Mouse (Mus musculus): ENCODE measurements around the gene Slc17a1. TPM values are rescaled to one million over a fixed set of nuclear protein-coding genes. Genes with fewer than 3 reads are reported as not detected.

Slc17a1 gene
- total and polyA plus RNA-seq, 3 experiments = not detected

GRCm38 (mm10) chr13:23933421-23934210, 66.1 kb downstream of the Slc17a1 start, which contains the start of gene Hist1h2ba:
Gene Hist1h2ba (minus strand): TSS chr13:23934156.
- in situ Hi-C loops (cut with MboI; ENCODE audit: low pct_ligation_motif_present, low pct_unique_long_range_greater_than_20kb, low sequenced_read_pairs) = no loop called here
- no peak within 1 kb of the TSS for H3K27ac ChIP-seq (ENCODE audit: insufficient read depth, low read depth)
- H3K4me2 ChIP-seq (ENCODE audit: insufficient read depth, low read depth, poor library complexity, severe bottlenecking) = no peak within 1 kb of the TSS
- DNase-seq (ENCODE audit: extremely low read depth) = no peak
- dilution Hi-C loops (cut with MboI; ENCODE audit: extremely low pct_ligation_motif_present, extremely low pct_unique_long_range_greater_than_20kb, low sequenced_read_pairs) = no loop called here
- H3K4me3 ChIP-seq (replicated peaks in 1 of 3; ENCODE audit: low read depth in 2 of 3, low read length in 2 of 3, poor library complexity in 1 of 3) = no peak within 1 kb of the TSS
- TF ChIP-seq ETS1 (conservative IDR thresholded peaks at IDR 0.05; ENCODE audit: low read depth, low read length) = no peak
- TF ChIP-seq MAX (IDR thresholded peaks at IDR 0.05; ENCODE audit: low read length) = no peak
- TF ChIP-seq MYC (IDR thresholded peaks at IDR 0.05; ENCODE audit: low read depth, low read length) = no peak
- TF ChIP-seq JUND (conservative IDR thresholded peaks at IDR 0.05; ENCODE audit: low read depth, low read length) = no peak
- no peak for TF ChIP-seq ZNF384 (IDR thresholded peaks at IDR 0.05; ENCODE audit: low read depth, low read length)
- no peak for TF ChIP-seq ZKSCAN1 (IDR thresholded peaks at IDR 0.05; ENCODE audit: borderline replicate concordance, low read depth, low read length)
- no peak for TF ChIP-seq SIN3A (IDR thresholded peaks at IDR 0.05; ENCODE audit: low read length)
- TF ChIP-seq ZC3H11A (IDR thresholded peaks at IDR 0.05; ENCODE audit: low read depth, low read length) = no peak
- TF ChIP-seq RCOR1 (conservative IDR thresholded peaks at IDR 0.05; ENCODE audit: low read depth, low read length) = no peak
- TF ChIP-seq MAFK (IDR thresholded peaks at IDR 0.05; ENCODE audit: insufficient replicate concordance, low read length) = no peak
- no peak for TF ChIP-seq CHD1 (IDR thresholded peaks at IDR 0.05; ENCODE audit: low read depth, low read length)
- TF ChIP-seq HCFC1 (IDR thresholded peaks at IDR 0.05; ENCODE audit: low read depth, low read length) = no peak
- H3K36me3 ChIP-seq (replicated peaks in 1 of 2; ENCODE audit: control insufficient read depth in 1 of 2, insufficient read depth in 1 of 2, low read length in 1 of 2) = no peaks in the 10 kb centered on the region
- no peaks in the 10 kb centered on the region for H3K9me3 ChIP-seq (replicated peaks; ENCODE audit: low read length)
- no peak within 1 kb of the TSS for H3K9ac ChIP-seq (ENCODE audit: insufficient read depth, low read depth)
- no peaks in the 10 kb centered on the region for H3K79me2 ChIP-seq (replicated peaks; ENCODE audit: control insufficient read depth, extremely low read depth, insufficient read depth, poor library complexity, severe bottlenecking)
- H3K27me3 ChIP-seq (replicated peaks) = no peaks in the 10 kb centered on the region
- peaks cover 0 to 11% of the 10 kb centered on the region in 2 experiments; a peak in 3 of 4 replicates for H3K4me1 ChIP-seq (ENCODE audit: control insufficient read depth in 1 of 2, insufficient read depth in 2 of 2)

GRCm38 (mm10) chr13:23934211-23934520, 66.6 kb downstream of the Slc17a1 start, which contains the start of gene Hist1h2aa:
Gene Hist1h2aa (plus strand): TSS chr13:23934462.
- Histone ChIP-seq H3K4me3 (replicated peaks in 1 of 3; ENCODE audit: low read depth in 2 of 3, low read length in 2 of 3, poor library complexity in 1 of 3) (no peak within 1 kb of the TSS), H3K9me3 (replicated peaks; ENCODE audit: low read length) (no peaks in the 10 kb centered on the region), H3K79me2 (replicated peaks; ENCODE audit: control insufficient read depth, extremely low read depth, insufficient read depth, poor library complexity, severe bottlenecking) (no peaks in the 10 kb centered on the region), H3K4me1 (ENCODE audit: control insufficient read depth in 1 of 2, insufficient read depth in 2 of 2) (peaks cover 0 to 11% of the 10 kb centered on the region in 2 experiments; a peak in 3 of 4 replicates), H3K27ac (ENCODE audit: insufficient read depth, low read depth) (no peak within 1 kb of the TSS), H3K4me2 (ENCODE audit: insufficient read depth, low read depth, poor library complexity, severe bottlenecking) (no peak within 1 kb of the TSS), H3K27me3 (replicated peaks) (no peaks in the 10 kb centered on the region), H3K36me3 (replicated peaks in 1 of 2; ENCODE audit: control insufficient read depth in 1 of 2, insufficient read depth in 1 of 2, low read length in 1 of 2) (no peaks in the 10 kb centered on the region), H3K9ac (ENCODE audit: insufficient read depth, low read depth) (no peak within 1 kb of the TSS)
- no peak for DNase-seq (ENCODE audit: extremely low read depth)
- dilution Hi-C loops (cut with MboI; ENCODE audit: extremely low pct_ligation_motif_present, extremely low pct_unique_long_range_greater_than_20kb, low sequenced_read_pairs) (no loop called here), in situ Hi-C loops (cut with MboI; ENCODE audit: low pct_ligation_motif_present, low pct_unique_long_range_greater_than_20kb, low sequenced_read_pairs) (no loop called here)
- no peak for TF ChIP-seq MAFK (IDR thresholded peaks at IDR 0.05; ENCODE audit: insufficient replicate concordance, low read length)
- no peak for TF ChIP-seq BHLHE40 (IDR thresholded peaks at IDR 0.05; ENCODE audit: low read depth, low read length)
- no peak for TF ChIP-seq GABPA (IDR thresholded peaks at IDR 0.05; ENCODE audit: insufficient replicate concordance, low read depth, low read length)
- no peak for TF ChIP-seq CHD1 (IDR thresholded peaks at IDR 0.05; ENCODE audit: low read depth, low read length)
- TF ChIP-seq ZMIZ1 (IDR thresholded peaks at IDR 0.05; ENCODE audit: low read depth, low read length) = no peak
- no peak for TF ChIP-seq USF1 (IDR thresholded peaks at IDR 0.05; ENCODE audit: low read depth, low read length)
- no peak for TF ChIP-seq MAX (IDR thresholded peaks at IDR 0.05; ENCODE audit: low read length)
- no peak for TF ChIP-seq ZC3H11A (IDR thresholded peaks at IDR 0.05; ENCODE audit: low read depth, low read length)
- no peak for TF ChIP-seq SMC3 (IDR thresholded peaks at IDR 0.05; ENCODE audit: low read depth, low read length)
- TF ChIP-seq ZNF384 (IDR thresholded peaks at IDR 0.05; ENCODE audit: low read depth, low read length) = no peak
- no peak for TF ChIP-seq MEF2A (IDR thresholded peaks at IDR 0.05; ENCODE audit: borderline replicate concordance, low read depth, low read length)
- no peak for TF ChIP-seq IRF4 (IDR thresholded peaks at IDR 0.05; ENCODE audit: low read depth, low read length)
- no peak for TF ChIP-seq ELF1 (IDR thresholded peaks at IDR 0.05; ENCODE audit: low read depth, low read length)
- no peak for TF ChIP-seq MYC (IDR thresholded peaks at IDR 0.05; ENCODE audit: low read depth, low read length)
- TF ChIP-seq MAZ (IDR thresholded peaks at IDR 0.05; ENCODE audit: low read depth, low read length) = no peak
- no peak for TF ChIP-seq TCF12 (IDR thresholded peaks at IDR 0.05; ENCODE audit: low read depth, low read length)
- TF ChIP-seq RAD21 (IDR thresholded peaks at IDR 0.05; ENCODE audit: low read depth, low read length) = no peak
- no peak for TF ChIP-seq E2F4 (IDR thresholded peaks at IDR 0.05; ENCODE audit: insufficient replicate concordance, low read depth, low read length)

Data from CH12.LX (cell line).